Mouse (Mus musculus): ENCODE measurements around the gene Ikzf2. TPM values are rescaled to one million over a fixed set of nuclear protein-coding genes. Genes with fewer than 3 reads are reported as not detected.

Ikzf2 gene
- total and polyA plus RNA-seq, 2 experiments from 2014 or later: 0.94 to 4.0 TPM

- Histone ChIP-seq H3K4me1 (ENCODE audit: insufficient read depth, low read length) (no peaks in the 10 kb centered on the region), H3K27me3 (ENCODE audit: insufficient read depth, low read length) (no peaks in the 10 kb centered on the region), H3K9ac (replicated peaks; ENCODE audit: low read length) (no peak overlapping the region), H3K9me3 (ENCODE audit: low read length) (no peaks in the 10 kb centered on the region), H3K4me2 (ENCODE audit: low read depth, low read length) (no peak overlapping the region), H3K27ac (no peak overlapping the region), H3K36me3 (ENCODE audit: insufficient read depth, low read length) (no peaks in the 10 kb centered on the region), H3K4me3 (ENCODE audit: low read length) (no peak overlapping the region)
- TF ChIP-seq CTCF (IDR thresholded peaks at IDR 0.05; ENCODE audit: low read depth): no peak
- DNase-seq (ENCODE audit: low spot score): no peak
- 86% methylated on average over 4 of the region's 4 CpGs for WGBS
- no peak for ATAC-seq
Observed at GRCm38 (mm10) chr1:69528696-69529095, 158.3 kb downstream of the Ikzf2 start.

GRCm38 (mm10) chr1:69521656-69522055 is 165.4 kb downstream of the Ikzf2 start:
- H3K4me1 ChIP-seq (ENCODE audit: insufficient read depth, low read length): no peaks in the 10 kb centered on the region
- no peak overlapping the region for H3K9ac ChIP-seq (replicated peaks; ENCODE audit: low read length)
- ATAC-seq (no peak), DNase-seq (ENCODE audit: low spot score) (no peak)
- no peaks in the 10 kb centered on the region for H3K36me3 ChIP-seq (ENCODE audit: insufficient read depth, low read length)
- no peak overlapping the region for H3K4me3 ChIP-seq (ENCODE audit: low read length)
- 97% methylated on average over 2 of the region's 2 CpGs for WGBS
- H3K9me3 ChIP-seq (ENCODE audit: low read length): no peaks in the 10 kb centered on the region
- no peaks in the 10 kb centered on the region for H3K27me3 ChIP-seq (ENCODE audit: insufficient read depth, low read length)
- no peak overlapping the region for H3K4me2 ChIP-seq (ENCODE audit: low read depth, low read length)
- TF ChIP-seq CTCF (IDR thresholded peaks at IDR 0.05; ENCODE audit: low read depth): no peak
- H3K27ac ChIP-seq: no peak overlapping the region

DNA sequence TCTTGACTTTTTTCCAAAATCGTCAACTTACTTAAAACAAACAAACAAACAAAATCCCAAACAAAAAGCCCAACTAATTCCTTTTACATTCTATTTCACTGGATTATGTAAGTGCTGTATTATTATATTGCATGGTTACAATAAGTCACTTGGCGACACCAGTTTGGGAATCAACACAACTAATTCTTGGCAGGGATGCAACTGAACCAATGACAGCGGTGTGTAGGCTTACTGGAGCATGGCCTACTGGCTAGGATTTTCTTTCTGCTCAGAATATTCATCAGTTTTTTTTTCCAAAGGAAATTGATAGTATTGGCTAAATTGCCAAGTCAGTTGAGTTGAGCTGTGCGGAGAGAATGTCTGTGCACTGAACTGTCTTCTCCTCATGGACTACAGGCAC is 167.7 kb downstream of the Ikzf2 start:
- no peak for TF ChIP-seq CTCF (IDR thresholded peaks at IDR 0.05; ENCODE audit: low read depth)
- Histone ChIP-seq H3K9ac (replicated peaks; ENCODE audit: low read length) (no peak overlapping the region), H3K4me2 (ENCODE audit: low read depth, low read length) (no peak overlapping the region), H3K9me3 (ENCODE audit: low read length) (no peaks in the 10 kb centered on the region), H3K4me3 (ENCODE audit: low read length) (no peak overlapping the region), H3K4me1 (ENCODE audit: insufficient read depth, low read length) (no peaks in the 10 kb centered on the region), H3K27ac (no peak overlapping the region), H3K36me3 (ENCODE audit: insufficient read depth, low read length) (no peaks in the 10 kb centered on the region), H3K27me3 (ENCODE audit: insufficient read depth, low read length) (no peaks in the 10 kb centered on the region)
- WGBS: 83% methylated on average over 4 of the region's 4 CpGs
- no peak for ATAC-seq
- no peak for DNase-seq (ENCODE audit: low spot score)

DNA sequence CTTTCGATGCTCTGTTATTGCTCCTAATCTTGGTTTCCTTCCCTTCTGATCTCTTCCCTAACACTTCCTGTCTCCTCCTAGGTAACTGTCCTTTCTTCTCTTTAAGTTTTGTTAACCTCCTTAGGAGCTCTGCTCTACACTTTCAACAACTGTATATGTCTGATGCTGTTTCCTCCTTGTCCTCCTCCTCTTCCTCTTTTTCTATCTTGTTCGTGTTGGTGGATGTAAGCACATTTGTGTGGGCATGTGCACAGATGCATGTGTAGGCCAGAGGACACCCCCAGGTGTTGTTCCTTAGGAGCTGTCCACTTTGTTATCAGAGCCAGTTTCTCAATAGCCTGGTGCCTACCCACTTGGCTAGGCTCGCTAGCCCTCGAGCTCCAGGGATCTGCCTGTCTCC is 169.0 kb downstream of the Ikzf2 start:
- no peaks in the 10 kb centered on the region for H3K36me3 ChIP-seq (ENCODE audit: insufficient read depth, low read length)
- H3K9ac ChIP-seq (replicated peaks; ENCODE audit: low read length): no peak overlapping the region
- 92% methylated on average over 4 of the region's 4 CpGs for WGBS
- ATAC-seq (no peak), DNase-seq (ENCODE audit: low spot score) (no peak)
- no peaks in the 10 kb centered on the region for H3K27me3 ChIP-seq (ENCODE audit: insufficient read depth, low read length)
- no peak for TF ChIP-seq CTCF (IDR thresholded peaks at IDR 0.05; ENCODE audit: low read depth)
- H3K4me3 ChIP-seq (ENCODE audit: low read length): no peak overlapping the region
- H3K9me3 ChIP-seq (ENCODE audit: low read length): no peaks in the 10 kb centered on the region
- no peak overlapping the region for H3K4me2 ChIP-seq (ENCODE audit: low read depth, low read length)
- H3K4me1 ChIP-seq (ENCODE audit: insufficient read depth, low read length): no peaks in the 10 kb centered on the region
- H3K27ac ChIP-seq: no peak overlapping the region

- DNase-seq (ENCODE audit: low spot score) (no peak), ATAC-seq (no peak)
- no peak overlapping the region for H3K4me3 ChIP-seq (ENCODE audit: low read length)
- no peaks in the 10 kb centered on the region for H3K4me1 ChIP-seq (ENCODE audit: insufficient read depth, low read length)
- WGBS: 68% methylated on average over 5 of the region's 5 CpGs
- H3K4me2 ChIP-seq (ENCODE audit: low read depth, low read length): no peak overlapping the region
- H3K27me3 ChIP-seq (ENCODE audit: insufficient read depth, low read length): no peaks in the 10 kb centered on the region
- no peak overlapping the region for H3K27ac ChIP-seq
- H3K36me3 ChIP-seq (ENCODE audit: insufficient read depth, low read length): no peaks in the 10 kb centered on the region
- no peak for TF ChIP-seq CTCF (IDR thresholded peaks at IDR 0.05; ENCODE audit: low read depth)
- H3K9me3 ChIP-seq (ENCODE audit: low read length): no peaks in the 10 kb centered on the region
- no peak overlapping the region for H3K9ac ChIP-seq (replicated peaks; ENCODE audit: low read length)
Observed at GRCm38 (mm10) chr1:69516144-69516543, 170.9 kb downstream of the Ikzf2 start.

DNA sequence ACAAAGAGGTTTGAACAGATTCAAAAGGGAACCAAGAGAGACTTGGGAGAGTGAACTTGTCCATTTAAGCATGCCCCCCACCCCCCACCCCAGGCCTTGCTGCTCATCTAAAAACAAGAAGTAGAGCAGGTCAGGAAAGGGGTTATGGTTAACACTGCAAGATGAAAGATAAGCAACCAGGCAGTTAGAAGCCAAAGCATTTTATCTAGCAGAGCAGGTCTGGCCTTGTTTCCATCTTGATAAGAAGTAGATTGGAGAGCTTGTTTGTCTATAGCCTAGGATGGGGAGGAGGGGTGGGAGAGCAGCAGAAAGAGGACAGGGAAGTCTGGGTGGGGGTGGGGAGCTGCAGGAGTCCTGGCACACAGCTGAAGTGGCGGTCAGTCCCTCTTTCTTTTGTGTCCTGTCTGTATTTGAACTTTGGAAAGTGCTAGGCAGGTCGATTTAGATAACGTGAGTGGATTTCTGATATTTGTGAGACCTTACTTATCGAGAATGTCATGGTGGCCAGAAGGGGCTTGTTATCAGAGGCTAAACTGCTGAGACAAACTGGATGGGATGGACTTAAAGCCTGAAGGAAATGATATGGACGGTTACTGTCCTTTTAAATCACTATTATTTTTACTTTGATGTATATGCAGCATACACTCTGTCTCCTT is 173.3 kb downstream of the Ikzf2 start:
- H3K36me3 ChIP-seq (ENCODE audit: insufficient read depth, low read length): no peaks in the 10 kb centered on the region
- H3K9me3 ChIP-seq (ENCODE audit: low read length): no peaks in the 10 kb centered on the region
- 39% methylated on average over 5 of the region's 5 CpGs for WGBS
- ATAC-seq (no peak), DNase-seq (ENCODE audit: low spot score) (no peak)
- H3K27me3 ChIP-seq (ENCODE audit: insufficient read depth, low read length): no peaks in the 10 kb centered on the region
- TF ChIP-seq CTCF (IDR thresholded peaks at IDR 0.05; ENCODE audit: low read depth): no peak
- no peaks in the 10 kb centered on the region for H3K4me1 ChIP-seq (ENCODE audit: insufficient read depth, low read length)
- H3K9ac ChIP-seq (replicated peaks; ENCODE audit: low read length): no peak overlapping the region
- no peak overlapping the region for H3K4me3 ChIP-seq (ENCODE audit: low read length)
- H3K27ac ChIP-seq: no peak overlapping the region
- H3K4me2 ChIP-seq (ENCODE audit: low read depth, low read length): no peak overlapping the region

GRCm38 (mm10) chr1:69508275-69508674 is 178.8 kb downstream of the Ikzf2 start:
- H3K9ac ChIP-seq (replicated peaks; ENCODE audit: low read length): no peak overlapping the region
- TF ChIP-seq CTCF (IDR thresholded peaks at IDR 0.05; ENCODE audit: low read depth): no peak

More at GRCm38 (mm10) chr1:69508275-69508674, 178.8 kb downstream of the Ikzf2 start:
- Histone ChIP-seq H3K4me2 (ENCODE audit: low read depth, low read length) (no peak overlapping the region), H3K36me3 (ENCODE audit: insufficient read depth, low read length) (no peaks in the 10 kb centered on the region), H3K9me3 (ENCODE audit: low read length) (no peaks in the 10 kb centered on the region), H3K4me1 (ENCODE audit: insufficient read depth, low read length) (no peaks in the 10 kb centered on the region), H3K4me3 (ENCODE audit: low read length) (no peak overlapping the region), H3K27ac (no peak overlapping the region), H3K27me3 (ENCODE audit: insufficient read depth, low read length) (no peaks in the 10 kb centered on the region)
- DNase-seq (ENCODE audit: low spot score) (no peak), ATAC-seq (no peak)
- 54% methylated on average over 3 of the region's 3 CpGs for WGBS
